Mouse (Mus musculus) liver, embryonic 13.5 days (tissue): ENCODE measurements around the gene Syt2. TPM values are rescaled to one million over a fixed set of nuclear protein-coding genes. Genes with fewer than 3 reads are reported as not detected.

Source experiments
- ATAC-seq: fragments of 200-750 bp; cut with Nextera tagmentation; 2 replicates; pipeline ENCODE4 v1.8.0; 2017; ENCODE audit warnings: low read depth, mild to moderate bottlenecking, moderate number of reproducible peaks, moderate library complexity
- DNase-seq: peaks from one replicate; pipeline ENCODE4 v3.0.0; 2022
- H3K27ac ChIP-seq: fragments of 300-500 bp; sonication (generic); 2 replicates; pipeline ENCODE4 v1.5.1; 2015; ENCODE audit warnings: moderate library complexity, mild to moderate bottlenecking, inconsistent platforms
- H3K27me3 ChIP-seq: fragments of 300-500 bp; sonication (generic); 2 replicates; pipeline ENCODE4 v1.6.1; 2015; ENCODE audit warnings: mild to moderate bottlenecking, inconsistent platforms
- H3K36me3 ChIP-seq: fragments of 300-500 bp; sonication (generic); 2 replicates; pipeline ENCODE4 v1.6.1; 2015; ENCODE audit warnings: mild to moderate bottlenecking, inconsistent platforms
- H3K4me1 ChIP-seq: fragments of 300-500 bp; sonication (generic); replicated peaks from 2 replicates; pipeline ENCODE4 v1.6.1; 2015; ENCODE audit warnings: inconsistent platforms
- H3K4me2 ChIP-seq: fragments of 300-500 bp; sonication (generic); 2 replicates; pipeline ENCODE4 v1.6.1; 2015; ENCODE audit warnings: inconsistent platforms, mild to moderate bottlenecking, moderate library complexity
- H3K4me3 ChIP-seq: fragments of 300-500 bp; sonication (generic); replicated peaks from 2 replicates; pipeline ENCODE4 v1.5.1; 2015; ENCODE audit warnings: mild to moderate bottlenecking, inconsistent platforms
- H3K9ac ChIP-seq: fragments of 300-500 bp; sonication (generic); 2 replicates; pipeline ENCODE4 v1.6.1; 2015; ENCODE audit warnings: mild to moderate bottlenecking, inconsistent platforms
- H3K9me3 ChIP-seq: fragments of 300-500 bp; sonication (generic); replicated peaks from 2 replicates; pipeline ENCODE4 v1.6.1; 2016; ENCODE audit warnings: inconsistent platforms
- WGBS: fragments of 180-500 bp; shearing (Covaris S2); methylation state at CpG from one replicate; pipeline ENCODE4 v1.1.7; 2015; ENCODE audit not compliant: insufficient replicate concordance; 5-methylcytosine and 5-hydroxymethylcytosine counted together
- microRNA-seq: library from miRNA; unstranded; fragments of <30 nt; microRNA quantifications from one replicate; pipeline ENCODE4, GENCODE M21; 2016
- polyA plus RNA-seq: library from polyadenylated mRNA; unstranded; fragments of >200 nt; fragmentation: Nextera tagmentation; extraction: Ambion mirVana; gene quantifications from 2 replicates; pipeline ENCODE4 v1.2.1, GENCODE M21; 2015

Gene Syt2
- polyA plus RNA-seq, 1 experiment from 2014 or later: 0.08 TPM

DNA sequence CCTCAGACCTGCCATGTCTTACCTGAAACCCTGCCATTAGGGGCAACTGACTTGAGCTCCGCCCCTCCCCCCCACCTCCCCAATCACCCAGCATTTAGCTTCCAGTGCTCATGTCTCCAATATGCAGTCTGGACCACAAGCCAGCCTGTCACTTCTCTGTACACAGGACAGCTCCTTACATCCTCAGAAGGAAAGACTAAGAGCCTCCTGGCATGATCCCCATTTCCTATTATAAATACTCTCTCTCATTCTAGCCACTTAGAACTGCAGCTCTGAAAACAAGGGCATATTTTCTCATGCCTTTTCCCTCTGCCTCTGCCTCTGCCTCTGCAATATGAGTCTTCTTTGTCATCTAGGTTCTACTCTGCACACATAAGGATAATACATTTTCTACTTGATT, 149.6 kb downstream of the Syt2 start:
- 89% methylated on average over 1 of the region's 1 CpGs for WGBS
- no peak overlapping the region for H3K4me2 ChIP-seq
- no peaks in the 10 kb centered on the region for H3K4me1 ChIP-seq
- H3K9me3 ChIP-seq: no peaks in the 10 kb centered on the region
- DNase-seq (no peak), ATAC-seq (no peak)
- H3K9ac ChIP-seq: no peak overlapping the region
- H3K36me3 ChIP-seq: no peaks in the 10 kb centered on the region
- no peaks in the 10 kb centered on the region for H3K27me3 ChIP-seq
- no peak overlapping the region for H3K4me3 ChIP-seq
- no peak overlapping the region for H3K27ac ChIP-seq

DNA sequence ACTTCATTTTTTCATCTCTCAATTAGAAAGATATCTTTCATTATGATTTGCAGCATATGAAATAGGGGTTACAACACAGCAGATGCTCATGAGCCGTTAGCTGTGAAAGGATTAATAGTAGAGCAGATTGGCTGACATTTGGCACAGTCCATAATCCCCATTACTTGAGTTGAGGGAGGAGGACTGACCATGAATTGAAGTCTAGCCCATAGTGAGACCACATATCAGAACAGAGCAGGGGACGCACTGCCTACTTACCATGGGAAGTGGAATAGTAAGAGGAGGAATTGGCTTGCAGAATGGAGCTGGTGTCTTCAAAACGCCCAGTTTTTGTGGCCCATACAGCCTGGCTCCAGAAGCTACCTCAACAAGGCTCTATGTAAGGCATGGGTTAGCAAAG, 150.1 kb downstream of the Syt2 start:
- Histone ChIP-seq H3K4me2 (no peak overlapping the region), H3K4me1 (no peaks in the 10 kb centered on the region), H3K9me3 (no peaks in the 10 kb centered on the region), H3K27me3 (no peaks in the 10 kb centered on the region), H3K27ac (no peak overlapping the region), H3K36me3 (no peaks in the 10 kb centered on the region), H3K9ac (no peak overlapping the region), H3K4me3 (no peak overlapping the region)
- WGBS: 81% methylated on average over 3 of the region's 3 CpGs
- DNase-seq (no peak), ATAC-seq (no peak)

DNA sequence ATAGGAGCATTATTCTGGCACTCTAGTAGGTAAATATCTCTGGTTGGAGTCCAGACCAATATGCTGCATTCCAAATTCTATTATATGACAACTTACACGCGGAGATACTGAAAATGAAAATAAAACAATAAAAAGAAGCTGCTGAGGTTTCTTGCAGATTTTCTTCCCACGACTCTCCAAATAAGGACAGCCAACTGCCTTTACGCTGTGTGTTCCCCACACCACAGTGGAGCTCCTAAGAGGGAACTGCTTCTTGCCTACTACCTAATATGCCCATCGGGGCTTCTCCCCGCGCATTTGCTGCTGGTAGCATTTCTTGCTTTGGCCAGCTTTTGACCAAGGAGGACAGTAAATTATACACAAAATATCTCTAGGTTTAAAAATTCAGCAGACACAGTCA, 155.3 kb downstream of the Syt2 start:
- ATAC-seq: no peak
- H3K9me3 ChIP-seq: no peaks in the 10 kb centered on the region
- H3K4me3 ChIP-seq: no peak overlapping the region
- no peak overlapping the region for H3K27ac ChIP-seq
- no peak overlapping the region for H3K4me2 ChIP-seq
- H3K9ac ChIP-seq: no peak overlapping the region
- peaks cover 6% of the 10 kb centered on the region; the same call in 1 of the 2 replicates for H3K4me1 ChIP-seq
- H3K27me3 ChIP-seq: no peaks in the 10 kb centered on the region
- DNase-seq: no peak
- 89% methylated on average over 7 of the region's 7 CpGs for WGBS
- H3K36me3 ChIP-seq: no peaks in the 10 kb centered on the region

DNA sequence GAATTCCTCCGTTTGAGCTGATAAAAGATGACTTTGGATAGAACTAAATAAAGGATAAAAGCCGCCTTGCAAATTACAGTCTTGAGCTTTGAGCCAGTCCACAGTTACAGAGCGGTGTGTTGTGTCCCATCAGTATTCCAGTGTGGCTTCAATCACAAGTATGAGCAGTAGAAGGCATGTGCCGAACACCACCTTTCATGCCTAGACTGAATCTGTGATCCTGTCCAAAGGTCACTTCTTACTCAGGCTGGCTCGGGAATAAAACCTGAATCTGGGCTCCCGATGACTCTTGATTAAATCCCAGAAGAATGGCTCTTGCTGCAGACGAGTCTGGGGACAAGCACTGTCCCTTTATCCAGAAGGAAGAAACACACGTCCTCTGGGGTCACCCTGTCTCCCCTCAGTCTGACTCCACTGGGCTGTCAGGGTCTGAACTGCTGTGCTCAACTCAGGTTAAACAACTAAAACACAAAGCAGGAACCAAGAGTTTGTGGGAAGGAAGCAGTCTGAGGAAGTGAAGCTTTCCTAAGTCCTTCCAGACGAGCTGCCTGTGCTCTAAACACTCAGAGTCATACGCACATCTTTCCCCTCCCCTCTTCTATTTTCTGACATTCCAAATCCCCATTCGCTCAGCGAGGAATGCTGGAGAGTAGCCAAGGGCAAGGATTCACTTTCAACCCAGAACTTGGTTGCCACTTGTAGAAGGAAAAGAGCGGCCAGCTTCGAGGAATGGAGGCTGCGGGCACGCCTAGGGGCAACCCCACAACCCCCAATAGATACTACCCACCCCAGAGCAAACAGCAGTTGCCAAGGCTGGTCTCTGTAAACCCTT, 157.0 kb downstream of the Syt2 start:
- 64% methylated on average over 16 of the region's 16 CpGs for WGBS
- H3K4me2 ChIP-seq: peak overlapping the region; percentile 22; the same call in 1 of the 2 replicates

DNA sequence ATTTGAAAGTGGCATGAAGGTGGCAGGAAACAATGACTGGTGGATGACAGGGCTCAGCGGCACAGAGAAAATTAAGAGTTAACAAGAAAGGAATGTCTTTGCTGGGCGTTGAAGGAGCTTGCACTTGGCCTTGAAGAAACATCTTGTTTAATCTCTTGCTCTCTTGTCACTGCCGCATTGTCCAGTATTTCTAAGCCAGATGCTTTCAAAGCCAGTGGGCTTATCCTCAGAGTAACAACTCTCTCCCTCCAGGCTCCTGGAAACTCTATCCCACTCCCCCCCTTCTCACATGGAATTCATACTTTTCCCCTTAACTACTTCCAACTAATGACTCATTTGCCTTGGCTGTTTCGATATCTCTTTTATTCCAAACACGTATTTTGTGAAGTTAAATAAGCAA, 157.9 kb downstream of the Syt2 start:
- DNase-seq (no peak), ATAC-seq (no peak)
- Histone ChIP-seq H3K4me3 (no peak overlapping the region), H3K4me2 (no peak overlapping the region), H3K9me3 (no peaks in the 10 kb centered on the region), H3K27ac (no peak overlapping the region), H3K4me1 (peaks cover 11% of the 10 kb centered on the region), H3K27me3 (no peaks in the 10 kb centered on the region), H3K9ac (no peak overlapping the region), H3K36me3 (no peaks in the 10 kb centered on the region)
- WGBS: 76% methylated on average over 5 of the region's 5 CpGs

More for the DNA sequence above, 157.0 kb downstream of the Syt2 start:
- H3K27me3 ChIP-seq: no peaks in the 10 kb centered on the region
- DNase-seq (no peak), ATAC-seq (no peak)
- H3K4me1 ChIP-seq: peaks cover 11% of the 10 kb centered on the region
- H3K9me3 ChIP-seq: no peaks in the 10 kb centered on the region
- H3K4me3 ChIP-seq: no peak overlapping the region
- H3K27ac ChIP-seq: no peak overlapping the region
- H3K36me3 ChIP-seq: no peaks in the 10 kb centered on the region
- no peak overlapping the region for H3K9ac ChIP-seq

DNA sequence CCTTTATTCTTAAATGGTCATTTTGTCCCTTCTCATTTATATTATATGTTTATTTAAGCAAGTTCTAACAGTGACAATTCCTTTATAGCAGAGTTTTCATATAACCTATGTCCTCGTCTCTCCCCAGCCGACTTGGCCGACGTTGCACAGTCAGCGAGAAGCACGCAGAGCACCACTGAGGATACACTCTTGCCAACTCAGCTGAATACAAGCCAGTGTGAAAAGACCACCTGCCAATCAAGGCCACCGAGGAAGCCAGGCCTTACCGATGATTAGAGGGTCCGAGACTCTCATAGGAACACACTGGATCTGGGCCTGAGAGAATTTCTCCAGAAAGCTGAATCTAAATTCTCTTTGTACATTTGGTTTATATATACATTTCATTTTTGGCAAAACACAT, 159.0 kb downstream of the Syt2 start:
- Histone ChIP-seq H3K4me2 (no peak overlapping the region), H3K4me3 (no peak overlapping the region), H3K4me1 (peaks cover 11% of the 10 kb centered on the region), H3K36me3 (peaks cover under 1% of the 10 kb centered on the region; the same call in 1 of the 2 replicates), H3K27me3 (no peaks in the 10 kb centered on the region), H3K9ac (no peak overlapping the region), H3K9me3 (no peaks in the 10 kb centered on the region), H3K27ac (no peak overlapping the region)
- DNase-seq (no peak), ATAC-seq (no peak)
- 84% methylated on average over 9 of the region's 9 CpGs for WGBS

Small RNA genes within 50 kb of the gene (microRNA-seq; reads per million reads assigned to microRNA genes)
- not detected for gene Gm22232

Other genes with a start within 250 kb of the Syt2 start
- gene Cyb5r1, start 241.1 kb upstream of the Syt2 start, polyA plus RNA-seq: 20.4 TPM in 2 replicates
- 130 and 138 TPM in 2 replicates for gene Adipor1, start 231.3 kb upstream of the Syt2 start, polyA plus RNA-seq
- gene Klhl12, start 191.1 kb upstream of the Syt2 start, polyA plus RNA-seq: 34.7 and 37.4 TPM in 2 replicates
- 19.8 and 23.9 TPM in 2 replicates for gene Rabif, start 152.0 kb upstream of the Syt2 start, polyA plus RNA-seq
- gene Mgat4e, start 97.0 kb upstream of the Syt2 start, polyA plus RNA-seq: not detected in 2 replicates
- 7.6 and 7.7 TPM in 2 replicates for gene Kdm5b, start 86.5 kb upstream of the Syt2 start, polyA plus RNA-seq